Mouse (Mus musculus) monocyte, adult 5-6 weeks (primary cell): ENCODE data around the gene Mapkapk3. TPM values are rescaled to one million over a fixed set of nuclear protein-coding genes. Genes with fewer than 3 reads are reported as not detected.

Experiments
- ATAC-seq: fragments of 153-309, 156-312 bp; replicated peaks from 2 replicates; pipeline ENCODE4 v1.8.0; 2017; ENCODE audit warnings: mild to moderate bottlenecking; ENCODE audit not compliant: low TSS enrichment, insufficient number of reproducible peaks, severe bottlenecking, poor library complexity, low FRiP score
- total RNA-seq: library from RNA; stranded (forward); fragments of 200-1000, 200-491, 200-594 nt; gene quantifications from 3 replicates; pipeline ENCODE4 v1.2.3, GENCODE M21; 2017

The Mapkapk3 gene
- total RNA-seq, 1 experiment from 2014 or later: 74.8 TPM

DNA sequence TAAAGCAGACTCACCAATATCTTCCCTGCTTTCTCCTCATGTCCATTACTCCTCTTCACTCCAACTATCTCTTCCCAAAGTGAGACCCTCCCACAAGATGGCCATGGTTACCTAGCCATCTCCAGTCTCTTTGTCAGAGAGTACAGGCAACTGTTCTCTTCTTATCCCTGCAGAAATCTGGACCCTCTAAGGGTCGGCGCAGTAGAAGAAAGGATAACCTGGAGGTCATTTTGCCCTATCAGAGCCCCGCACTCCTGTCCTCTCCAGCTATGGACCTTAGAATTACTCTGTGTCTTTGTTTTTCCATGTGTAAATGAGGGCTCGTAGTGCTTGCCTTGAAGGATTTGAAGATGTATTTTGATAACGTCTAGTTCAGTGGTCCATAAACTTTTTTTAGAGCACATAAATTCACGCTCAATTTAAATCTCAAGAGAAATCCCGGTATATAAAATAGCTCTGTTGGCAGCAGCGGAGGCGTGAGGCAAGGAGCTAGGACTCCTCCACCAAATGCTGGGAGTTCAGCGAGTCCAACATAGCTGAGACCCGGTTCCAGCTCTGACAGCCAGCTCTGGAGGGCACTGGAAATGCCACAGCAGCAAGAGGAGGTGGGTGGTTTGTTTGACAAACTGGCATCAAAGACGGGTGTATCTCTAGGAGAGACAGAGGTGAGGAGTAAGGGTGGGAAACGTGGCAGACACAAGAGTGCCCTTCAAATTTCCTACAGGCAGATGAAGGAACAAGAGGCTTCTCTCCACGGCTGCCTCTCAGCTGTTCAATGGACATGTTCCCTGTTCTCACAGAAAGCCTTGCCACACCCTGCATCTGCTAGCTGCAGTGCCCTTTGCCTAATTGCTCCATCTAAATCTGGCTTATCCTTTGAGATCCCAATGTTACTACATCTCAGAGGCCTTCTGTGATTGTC lies 39.0 kb downstream of the Mapkapk3 start:
- ATAC-seq: no peak

DNA sequence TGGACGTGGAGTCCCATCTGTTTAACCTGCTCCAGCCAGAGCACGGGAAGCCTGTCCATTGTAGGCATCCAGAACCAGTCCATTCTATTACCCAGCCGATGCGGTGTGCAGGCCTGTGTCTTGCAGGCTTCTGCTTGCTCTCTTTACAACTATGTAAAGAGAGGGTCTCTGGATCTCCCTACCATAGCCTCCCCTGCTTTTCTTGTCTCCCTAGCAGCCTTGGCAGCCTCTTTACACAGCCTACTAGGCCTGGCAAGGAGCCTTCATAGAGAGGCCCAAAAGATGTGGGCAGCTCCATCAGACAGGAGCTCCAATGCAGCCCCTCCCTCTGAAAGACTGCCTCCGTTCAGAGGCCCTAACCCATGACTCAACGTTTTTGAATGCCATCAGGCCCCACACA lies 40.5 kb downstream of the Mapkapk3 start:
- ATAC-seq: no peak

DNA sequence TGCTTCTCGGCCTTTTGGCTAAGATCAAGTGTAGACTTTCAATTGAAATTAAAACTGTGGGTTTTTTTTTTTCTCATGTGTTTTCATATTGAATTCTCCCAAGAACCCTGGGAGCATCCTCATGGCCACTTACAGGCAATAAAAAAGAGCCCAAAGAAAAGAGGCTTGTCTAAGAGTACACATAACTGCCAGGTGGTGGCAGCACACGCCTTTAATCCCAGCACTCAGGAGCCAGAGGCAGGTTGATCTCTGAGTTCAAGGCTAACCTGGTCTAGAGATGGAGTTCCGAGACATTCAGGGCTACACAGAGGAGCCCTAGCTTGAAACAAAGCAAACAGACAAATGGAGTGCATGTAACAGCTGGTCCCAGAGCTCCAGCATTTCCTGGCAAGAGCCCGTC lies 43.5 kb downstream of the Mapkapk3 start:
- no peak for ATAC-seq

DNA sequence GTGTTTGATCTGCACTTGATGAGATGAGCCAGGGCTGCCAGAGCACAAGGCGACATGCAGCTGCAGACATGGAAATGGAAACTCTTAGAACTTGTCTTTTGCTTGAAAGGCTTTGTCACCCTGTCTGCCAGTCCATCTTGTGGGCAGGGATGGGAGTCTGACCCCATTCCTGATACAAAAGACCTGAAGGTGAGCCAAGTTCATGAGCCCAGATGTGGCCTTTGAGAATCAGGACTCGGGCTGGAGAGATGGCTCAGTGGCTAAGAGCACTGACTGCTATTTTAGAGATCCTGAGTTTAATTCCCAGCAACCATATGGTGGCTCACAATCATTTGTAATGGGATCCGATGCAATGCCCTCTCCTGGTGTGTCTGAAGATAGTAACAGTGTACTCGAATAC lies 44.4 kb downstream of the Mapkapk3 start:
- ATAC-seq: no peak

DNA sequence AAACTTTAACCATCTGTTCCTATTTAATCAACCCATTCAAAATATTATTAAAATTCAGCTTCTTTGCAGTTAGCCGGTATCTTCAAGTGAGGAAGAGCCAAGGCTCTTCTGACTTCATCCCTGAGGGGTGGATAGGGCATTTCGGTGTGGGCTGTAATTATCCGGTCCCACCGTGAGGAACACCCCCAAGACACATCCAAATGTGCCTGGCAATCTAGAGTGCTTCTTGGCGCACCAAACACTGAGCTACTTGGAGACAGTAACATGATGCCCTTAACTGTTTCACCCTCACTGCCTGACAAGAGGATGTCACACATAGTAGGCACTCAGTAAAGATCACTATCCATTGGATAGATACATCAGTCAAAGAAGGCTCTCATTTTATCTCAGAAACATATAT lies 53.5 kb downstream of the Mapkapk3 start:
- ATAC-seq: no peak

DNA sequence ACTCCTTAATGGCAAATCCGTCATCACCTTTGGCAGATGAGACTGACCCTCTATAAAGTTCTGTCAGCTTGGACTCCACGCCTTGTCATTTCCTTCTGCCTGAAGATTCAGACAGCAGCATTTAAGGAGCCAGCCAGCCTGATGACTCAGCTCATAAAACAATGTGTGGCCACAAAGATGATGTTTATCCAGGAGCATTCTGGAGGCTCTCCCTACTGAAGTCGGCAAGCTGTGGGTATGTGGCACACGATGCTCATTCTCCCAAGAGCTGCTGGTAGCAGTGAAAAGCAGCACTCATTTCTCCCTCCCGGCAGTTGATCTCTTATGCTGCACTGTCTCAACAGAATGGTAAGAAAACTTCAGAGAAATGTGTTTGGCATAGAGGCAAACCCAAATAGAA lies 54.4 kb downstream of the Mapkapk3 start:
- no peak for ATAC-seq

DNA sequence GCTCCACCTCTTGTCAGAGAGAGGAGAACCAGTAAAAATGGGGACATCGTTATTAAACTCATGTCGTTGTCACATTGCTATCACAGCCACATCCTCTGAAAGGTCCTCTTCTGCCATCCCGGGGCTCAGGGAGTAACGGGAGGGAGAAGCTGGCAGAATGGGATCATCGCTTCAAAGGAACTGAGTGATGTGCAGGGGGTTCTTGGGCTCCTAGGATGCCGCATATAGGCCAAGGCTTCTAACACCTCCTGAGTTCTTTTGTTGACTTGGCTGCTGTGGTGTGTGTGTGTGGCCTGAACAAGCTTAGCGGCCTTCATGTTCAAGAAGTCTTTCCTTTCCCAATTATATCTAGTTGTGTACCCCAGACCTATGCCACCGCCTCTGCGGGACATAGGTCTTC lies 57.5 kb downstream of the Mapkapk3 start:
- ATAC-seq: no peak

DNA sequence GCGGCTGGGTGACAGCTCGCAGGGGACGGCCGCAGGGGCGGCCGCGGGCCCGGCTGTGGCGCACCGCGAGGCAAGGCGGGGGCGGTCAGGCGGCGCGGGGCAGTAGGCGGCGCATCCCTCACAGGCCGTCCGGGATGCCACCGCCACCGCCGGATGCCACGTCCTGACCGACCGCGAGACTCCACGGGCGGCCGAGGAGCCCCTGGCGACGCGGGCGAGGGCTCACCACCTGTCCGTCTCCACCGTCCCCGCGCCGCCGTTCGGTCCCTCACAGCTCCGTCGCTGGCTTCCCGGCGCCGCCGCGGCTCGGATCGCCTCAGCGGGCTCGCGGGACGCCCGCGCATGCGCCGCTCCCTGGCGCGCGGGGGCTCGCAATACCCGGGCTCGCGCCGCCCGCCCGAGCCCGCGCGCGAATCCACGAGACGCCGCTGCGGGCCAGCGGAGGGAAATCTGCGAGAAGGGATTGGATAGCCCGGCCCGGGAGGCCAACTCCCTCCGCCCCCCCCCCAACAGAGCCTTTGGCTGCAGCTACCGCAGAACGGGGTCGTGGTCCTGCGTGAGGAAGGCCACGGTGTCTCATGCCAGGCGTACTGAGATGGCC lies 58.0 kb downstream of the Mapkapk3 start, which contains the start of gene Dock3:
Gene Dock3 (minus strand): TSS at position 371 of the 601 bp plus-strand sequence.
- no peak for ATAC-seq

DNA sequence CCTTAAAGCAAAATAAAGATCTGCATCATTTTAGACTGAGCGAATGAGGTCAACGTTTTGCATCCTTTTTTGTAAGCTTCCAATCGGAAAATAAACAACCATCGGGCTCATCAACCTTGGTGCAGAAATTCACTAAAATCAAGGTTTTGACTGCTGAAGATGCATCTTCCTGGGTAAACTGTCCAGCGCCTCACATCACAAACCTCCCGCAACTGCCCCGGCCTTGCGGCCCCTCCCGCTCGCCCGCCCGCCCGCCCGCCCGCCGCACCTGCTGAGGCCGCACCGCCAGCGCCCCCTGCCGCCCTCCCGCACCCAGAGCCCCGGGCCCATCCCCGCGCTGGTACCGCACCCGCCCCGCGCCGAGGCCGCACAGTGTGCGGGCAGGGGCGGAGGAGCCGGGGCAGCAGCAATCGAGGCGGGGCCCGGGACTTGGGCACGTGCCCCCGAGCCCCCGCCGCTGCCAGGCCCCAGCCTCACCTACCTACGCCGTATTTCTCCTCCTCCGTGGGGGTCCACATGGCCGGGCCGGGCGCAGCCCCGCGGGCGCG lies 58.6 kb downstream of the Mapkapk3 start:
- no peak for ATAC-seq

DNA sequence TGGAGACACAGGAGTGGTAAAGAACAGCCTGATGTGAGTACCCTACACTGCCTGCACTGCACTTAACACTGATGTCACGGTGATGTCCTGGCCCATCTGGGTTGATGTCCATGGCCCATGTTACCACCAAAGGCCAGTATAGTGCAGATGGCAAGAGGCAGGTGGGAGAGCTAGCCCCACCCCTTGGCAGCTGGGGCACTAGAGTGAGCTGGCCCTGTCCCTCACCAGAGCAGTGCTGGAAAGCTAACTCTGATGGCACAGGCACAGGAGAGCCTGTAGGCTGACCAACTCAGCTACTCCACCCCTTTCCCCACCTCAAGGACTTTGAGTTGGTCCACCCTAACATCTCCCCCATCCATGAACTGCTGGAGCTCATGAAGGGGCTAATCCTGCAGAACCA lies 65.1 kb downstream of the Mapkapk3 start:
- ATAC-seq: no peak

Other genes starting within 250 kb of the Mapkapk3 start
- 0.19 TPM in 1 of 3 replicates, not detected in the others for gene Dock3, start 58.0 kb downstream of the Mapkapk3 start, total RNA-seq
- 2.0 to 4.4 TPM (median 3.0 TPM) in 3 replicates for gene Cish, start 6.1 kb upstream of the Mapkapk3 start, total RNA-seq
- 4.7 to 6.5 TPM (median 5.1 TPM) in 3 replicates for gene Hemk1, start 48.5 kb upstream of the Mapkapk3 start, total RNA-seq
- gene 6430571L13Rik, start 50.7 kb upstream of the Mapkapk3 start, total RNA-seq: not detected in 3 replicates
- not detected in 3 replicates for gene Cacna2d2, start 109.7 kb upstream of the Mapkapk3 start, total RNA-seq
- gene Tmem115, start 244.1 kb upstream of the Mapkapk3 start, total RNA-seq: 19.0 to 26.5 TPM (median 21.7 TPM) in 3 replicates